Mouse (Mus musculus) right cerebral cortex, postnatal 36 days (tissue): ENCODE measurements around the gene Gm6309.
"Not testable (repeated sequence)": the region's sequence is repeated elsewhere in the genome, so short reads cannot be mapped to it uniquely, and the experiment has no call there.

Experiments used
- DNase-seq, 2 experiments: peaks; one replicate each; pipeline ENCODE4 v3.0.0; 2022; ENCODE audit warnings: low spot score in 2 of 2, mixed read lengths in 1 of 2

Gene Gm6309

DNA sequence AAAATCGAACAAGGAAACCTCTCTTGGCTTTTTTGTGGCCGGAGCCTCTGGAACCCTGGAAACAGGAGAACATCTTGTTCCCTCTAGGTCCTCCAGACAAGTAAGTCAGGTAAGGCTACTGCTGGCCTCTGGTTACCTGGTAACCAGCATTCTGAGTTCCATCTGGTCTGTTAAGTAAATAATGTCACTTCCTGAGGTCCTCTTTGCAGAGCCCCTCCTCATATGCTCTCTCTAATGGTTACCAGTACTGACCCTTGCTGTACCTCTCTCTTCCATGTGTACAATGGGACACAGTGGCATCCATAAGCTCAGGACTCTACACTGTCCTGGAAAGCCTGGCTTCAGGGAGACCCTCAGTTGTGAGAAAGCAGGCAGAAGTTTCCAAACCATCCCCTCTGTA lies at the start of gene Gm6309:
Gm6309 (minus strand) TSS at position 101 of the 400 bp plus-strand sequence.
- not testable (repeated sequence) for DNase-seq

DNA sequence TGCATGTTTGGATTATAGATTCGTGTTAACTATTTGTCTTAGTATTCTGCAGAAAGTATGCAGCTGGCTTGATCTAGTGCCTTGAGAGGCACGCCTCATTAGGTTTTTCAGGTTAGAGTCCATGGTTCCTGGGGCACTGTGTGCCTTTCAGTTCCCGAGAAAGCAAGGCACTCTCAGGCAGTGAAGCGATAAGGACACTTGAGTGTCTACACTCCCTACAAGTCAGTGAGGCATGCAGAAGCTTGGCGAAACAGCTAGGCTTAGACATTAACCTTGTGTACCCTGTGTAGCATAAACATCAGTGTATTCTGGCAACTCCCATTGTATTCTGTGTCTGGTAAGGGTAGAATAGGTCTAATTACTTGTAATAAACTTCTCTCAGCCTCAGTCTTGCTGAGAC lies 35.0 kb upstream of the Gm6309 start:
- DNase-seq, result no peak

GRCm38 (mm10) chr5:146203921-146204320 lies 33.4 kb upstream of the Gm6309 start:
- DNase-seq, result no peak

GRCm38 (mm10) chr5:146200580-146200979 lies 30.1 kb upstream of the Gm6309 start:
- DNase-seq, result no peak

GRCm38 (mm10) chr5:146199540-146199939 lies 29.0 kb upstream of the Gm6309 start:
- no peak for DNase-seq

- DNase-seq, result no peak
Observed at GRCm38 (mm10) chr5:146199073-146199472, 28.6 kb upstream of the Gm6309 start.

GRCm38 (mm10) chr5:146193360-146193759 lies 22.8 kb upstream of the Gm6309 start:
- DNase-seq, result no peak

DNA sequence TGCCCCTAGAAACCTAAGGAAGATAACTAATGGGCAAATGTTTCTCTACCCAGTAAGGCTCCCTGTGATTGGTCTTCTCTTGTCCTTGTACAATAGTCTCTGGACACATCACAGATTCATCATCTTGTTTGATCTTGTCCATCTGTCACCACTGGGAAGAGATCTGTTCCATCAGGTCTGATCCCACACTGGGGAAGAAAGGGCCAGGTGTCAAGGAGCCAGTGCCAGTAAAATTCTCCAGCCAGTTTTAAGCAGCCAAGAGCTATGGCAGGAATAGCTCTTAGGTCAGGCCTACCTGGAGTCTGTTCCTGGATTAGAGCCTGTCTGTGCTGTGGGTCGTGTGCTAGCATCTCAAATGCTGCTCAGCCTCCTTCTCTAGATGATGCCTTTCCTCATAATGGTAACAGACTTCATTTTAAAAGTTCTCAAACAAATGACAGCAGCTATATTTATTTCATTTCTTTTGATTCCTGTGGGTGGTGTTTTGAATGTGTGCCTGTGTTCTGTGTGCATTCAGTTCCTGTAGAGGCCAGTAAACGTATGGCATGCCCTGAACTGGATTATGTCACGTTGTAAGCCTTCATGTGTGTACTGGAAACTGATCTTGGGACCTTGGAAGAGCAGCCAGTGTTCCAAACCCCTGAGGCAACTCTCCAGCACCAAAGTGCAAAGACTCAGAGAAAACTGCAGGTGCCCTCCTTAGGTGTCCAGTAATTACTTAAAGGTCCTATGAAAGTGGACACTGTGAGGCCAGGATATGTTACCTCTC lies 20.2 kb upstream of the Gm6309 start:
- DNase-seq, result no peak

GRCm38 (mm10) chr5:146190093-146190492 lies 19.6 kb upstream of the Gm6309 start:
- DNase-seq, result no peak

- no peak for DNase-seq
Observed at GRCm38 (mm10) chr5:146188712-146189111, 18.2 kb upstream of the Gm6309 start.

- DNase-seq, result no peak
Observed at GRCm38 (mm10) chr5:146188144-146188543, 17.6 kb upstream of the Gm6309 start.

- peak; percentile 11 to 31 for DNase-seq
Observed at GRCm38 (mm10) chr5:146187441-146187840, 16.9 kb upstream of the Gm6309 start.

- not testable (repeated sequence) for DNase-seq
Observed at GRCm38 (mm10) chr5:146185204-146185603, 14.7 kb upstream of the Gm6309 start, which contains the start of gene 1700001J03Rik. Gene 1700001J03Rik, minus strand, starts transcription at chr5:146185304.

GRCm38 (mm10) chr5:146172744-146173143 lies 2.2 kb upstream of the Gm6309 start:
- not testable (repeated sequence) for DNase-seq

DNA sequence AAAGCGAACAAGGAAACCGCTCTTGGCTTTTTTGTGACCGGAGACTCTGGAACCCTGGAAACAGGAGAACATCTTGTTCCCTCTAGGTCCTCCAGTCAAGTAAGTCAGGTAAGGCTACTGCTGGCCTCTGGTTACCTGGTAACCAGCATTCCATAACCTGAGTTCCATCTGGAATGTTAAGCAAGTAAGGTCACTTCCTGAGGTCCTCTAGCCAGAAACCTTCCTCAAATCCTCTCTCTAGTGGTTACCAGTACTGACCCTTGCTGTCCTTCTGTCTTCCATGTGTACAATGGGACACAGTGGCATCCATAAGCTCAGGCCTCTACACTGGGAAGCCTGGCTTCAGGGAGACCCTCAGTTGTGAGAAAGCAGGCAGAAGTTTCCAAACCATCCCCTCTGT lies 10.1 kb downstream of the Gm6309 start, which contains the start of gene Gm5565:
Gm5565 (minus strand) TSS at position 101 of the 400 bp plus-strand sequence.
- not testable (repeated sequence) for DNase-seq

DNA sequence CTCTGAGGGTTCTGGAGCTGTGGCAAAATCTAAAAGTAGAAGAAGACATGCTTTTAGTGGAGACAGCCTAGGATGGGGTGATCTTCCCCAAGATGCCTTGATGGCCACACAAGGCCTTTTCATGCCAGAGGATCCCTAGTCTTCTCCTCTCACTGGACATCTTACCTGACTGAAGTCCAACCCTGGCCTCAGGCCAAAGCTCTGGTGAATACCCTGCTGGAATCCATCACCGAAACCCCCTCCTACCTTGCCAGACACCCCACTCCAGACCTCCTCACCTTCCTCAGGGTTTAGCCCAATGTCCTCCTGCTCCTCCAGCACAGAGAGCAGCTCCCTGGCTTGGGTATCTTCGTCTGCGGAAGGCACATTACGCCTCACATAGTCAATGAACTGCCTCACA lies 12.2 kb downstream of the Gm6309 start:
- not testable (repeated sequence) for DNase-seq

DNA sequence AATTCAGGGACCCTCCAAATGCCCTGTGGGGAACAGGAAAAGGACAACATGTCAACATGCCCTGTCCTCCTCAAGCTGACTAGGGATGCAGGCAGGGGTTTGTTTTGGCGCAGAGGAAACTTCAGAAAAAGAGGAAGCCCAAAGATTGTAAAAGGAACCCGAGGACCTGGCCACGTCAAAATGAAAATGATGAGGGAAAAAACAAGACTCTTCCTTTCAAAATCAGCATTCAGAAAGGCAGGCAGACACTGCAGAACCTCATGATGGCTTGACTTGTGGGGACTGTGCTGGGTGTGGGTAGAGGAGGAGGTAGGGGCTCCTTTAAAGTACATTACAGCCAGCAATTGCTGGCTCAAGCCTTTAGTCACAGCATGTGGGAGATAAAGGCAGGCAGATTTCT lies 20.1 kb downstream of the Gm6309 start:
- no peak for DNase-seq

DNA sequence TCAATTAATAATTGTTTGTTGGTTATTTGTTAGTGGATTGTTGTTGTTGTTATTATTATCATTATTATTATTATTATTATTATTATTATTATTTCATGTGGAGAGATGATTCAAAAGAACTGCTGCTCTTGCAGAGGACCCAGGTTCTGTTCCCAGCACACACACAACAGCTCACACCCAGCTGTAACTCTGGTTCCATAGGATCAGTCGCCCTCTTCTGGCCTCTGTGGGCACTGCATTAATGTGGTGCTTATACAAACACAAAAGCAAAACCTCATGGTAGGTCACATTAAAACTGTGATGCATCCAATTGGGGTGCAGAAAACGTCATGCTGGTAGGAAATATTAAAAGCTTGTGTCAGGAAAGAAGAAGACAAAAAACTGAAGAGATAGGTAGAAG lies 22.6 kb downstream of the Gm6309 start:
- no peak for DNase-seq
